Mouse (Mus musculus) MEL-GATA-1-ER (cell line): ENCODE measurements around the gene Smad3.

Experiments
- DNase-seq: peaks from one replicate; pipeline ENCODE4 v3.0.0-alpha.2; 2012; ENCODE audit warnings: low read depth; ENCODE audit errors: extremely low read depth

The Smad3 gene

GRCm38 (mm10) chr9:63702502-63703013 lies 55.2 kb downstream of the Smad3 start:
- no peak for DNase-seq

GRCm38 (mm10) chr9:63701957-63702309 lies 55.9 kb downstream of the Smad3 start:
- DNase-seq: no peak

GRCm38 (mm10) chr9:63701258-63701956 lies 56.4 kb downstream of the Smad3 start:
- DNase-seq: no peak

GRCm38 (mm10) chr9:63699145-63699544 lies 58.6 kb downstream of the Smad3 start:
- DNase-seq: no peak

- DNase-seq: no peak
Observed at GRCm38 (mm10) chr9:63698320-63699045, 59.3 kb downstream of the Smad3 start.

GRCm38 (mm10) chr9:63697606-63698005 lies 60.2 kb downstream of the Smad3 start:
- DNase-seq: peak; percentile 62

- peak; percentile 39 for DNase-seq
Observed at GRCm38 (mm10) chr9:63696463-63697105, 61.2 kb downstream of the Smad3 start.

- DNase-seq: no peak
Observed at GRCm38 (mm10) chr9:63691960-63692359, 65.8 kb downstream of the Smad3 start.

- DNase-seq: no peak
Observed at GRCm38 (mm10) chr9:63690511-63690910, 67.3 kb downstream of the Smad3 start.

GRCm38 (mm10) chr9:63687413-63688015 lies 70.3 kb downstream of the Smad3 start:
- no peak for DNase-seq

- no peak for DNase-seq
Observed at GRCm38 (mm10) chr9:63685352-63685751, 72.4 kb downstream of the Smad3 start.

- no peak for DNase-seq
Observed at GRCm38 (mm10) chr9:63684277-63684676, 73.5 kb downstream of the Smad3 start.

GRCm38 (mm10) chr9:63682943-63683342 lies 74.9 kb downstream of the Smad3 start:
- DNase-seq: no peak

GRCm38 (mm10) chr9:63682301-63682700 lies 75.5 kb downstream of the Smad3 start:
- DNase-seq: peak; percentile 56

- peak; percentile 53 for DNase-seq
Observed at GRCm38 (mm10) chr9:63678076-63678475, 79.7 kb downstream of the Smad3 start.

- no peak for DNase-seq
Observed at GRCm38 (mm10) chr9:63677621-63678020, 80.2 kb downstream of the Smad3 start.

GRCm38 (mm10) chr9:63674613-63675012 lies 83.2 kb downstream of the Smad3 start:
- no peak for DNase-seq

- DNase-seq: no peak
Observed at GRCm38 (mm10) chr9:63673494-63673805, 84.3 kb downstream of the Smad3 start.

- no peak for DNase-seq
Observed at GRCm38 (mm10) chr9:63672797-63673493, 84.8 kb downstream of the Smad3 start.

- DNase-seq: no peak
Observed at GRCm38 (mm10) chr9:63669816-63670215, 88.0 kb downstream of the Smad3 start.

GRCm38 (mm10) chr9:63668621-63669020 lies 89.2 kb downstream of the Smad3 start:
- DNase-seq: no peak
